Mouse (Mus musculus) macrophage (primary cell): ENCODE measurements around the gene Per1. TPM values are rescaled to one million over a fixed set of nuclear protein-coding genes. Genes with fewer than 3 reads are reported as not detected.

Experiments used
- H3K27ac ChIP-seq: fragments of 350-480 bp; formaldehyde crosslinking; 2 replicates; pipeline ENCODE4 v1.9.0; 2021
- H3K36me3 ChIP-seq: fragments of 350-480 bp; formaldehyde crosslinking; 2 replicates; pipeline ENCODE4 v1.9.0; 2021; ENCODE audit errors: inconsistent target
- H3K4me3 ChIP-seq: fragments of 350-480 bp; formaldehyde crosslinking; 2 replicates; pipeline ENCODE4 v1.9.0; 2021; ENCODE audit errors: inconsistent target
- H3K79me2 ChIP-seq: fragments of 350-480 bp; formaldehyde crosslinking; 2 replicates; pipeline ENCODE4 v1.9.0; 2021; ENCODE audit errors: inconsistent target
- WGBS: methylation state at CpG from one replicate; pipeline ENCODE4 v1.1.7; 2026; ENCODE audit warnings: inconsistent platforms; ENCODE audit not compliant: missing documents; 5-methylcytosine and 5-hydroxymethylcytosine counted together
- polyA plus RNA-seq: library from polyadenylated mRNA; stranded (reverse); fragments of 250-400 nt; gene quantifications from 3 replicates; pipeline ENCODE4 v1.2.4, GENCODE M21; 2018; ENCODE audit warnings: inconsistent platforms

The Per1 gene
- polyA plus RNA-seq, 1 experiment from 2014 or later: 17.5 TPM

- H3K36me3 ChIP-seq: peaks cover 85% of the 10 kb centered on the region
- H3K79me2 ChIP-seq: peaks cover 11% of the 10 kb centered on the region
- no peak overlapping the region for H3K4me3 ChIP-seq
- H3K27ac ChIP-seq: no peak overlapping the region
- WGBS: 95% methylated on average over 4 of the region's 6 CpGs
Observed at GRCm38 (mm10) chr11:69105227-69105626, 10.2 kb downstream of the Per1 start.

- Histone ChIP-seq H3K36me3 (peaks cover 85% of the 10 kb centered on the region), H3K27ac (no peak overlapping the region), H3K79me2 (peaks cover 5% of the 10 kb centered on the region), H3K4me3 (no peak overlapping the region)
- WGBS: 95% methylated on average over 2 of the region's 2 CpGs
Observed at GRCm38 (mm10) chr11:69105796-69106195, 10.8 kb downstream of the Per1 start.

- Histone ChIP-seq H3K36me3 (peaks cover 80% of the 10 kb centered on the region), H3K79me2 (no peaks in the 10 kb centered on the region; the same call in 1 of the 2 replicates), H3K27ac (no peak overlapping the region), H3K4me3 (no peak overlapping the region)
- 96% methylated on average over 11 of the region's 11 CpGs for WGBS
Observed at GRCm38 (mm10) chr11:69106299-69106698, 11.3 kb downstream of the Per1 start.

- peaks cover 77% of the 10 kb centered on the region for H3K36me3 ChIP-seq
- 94% methylated on average over 10 of the region's 11 CpGs for WGBS
Observed at GRCm38 (mm10) chr11:69106842-69107241, 11.8 kb downstream of the Per1 start.

GRCm38 (mm10) chr11:69107676-69108075, 12.7 kb downstream of the Per1 start:
- Histone ChIP-seq H3K4me3 (no peak overlapping the region), H3K36me3 (peaks cover 69% of the 10 kb centered on the region), H3K27ac (no peak overlapping the region), H3K79me2 (no peaks in the 10 kb centered on the region; the same call in 1 of the 2 replicates)
- 96% methylated on average over 11 of the region's 11 CpGs for WGBS

More at GRCm38 (mm10) chr11:69106842-69107241, 11.8 kb downstream of the Per1 start:
- no peak overlapping the region for H3K27ac ChIP-seq
- no peaks in the 10 kb centered on the region; the same call in 1 of the 2 replicates for H3K79me2 ChIP-seq
- H3K4me3 ChIP-seq: no peak overlapping the region

GRCm38 (mm10) chr11:69108223-69108622, 13.2 kb downstream of the Per1 start:
- no peak overlapping the region for H3K27ac ChIP-seq
- WGBS: 97% methylated on average over 9 of the region's 9 CpGs
- H3K36me3 ChIP-seq: peaks cover 63% of the 10 kb centered on the region
- H3K4me3 ChIP-seq: no peak overlapping the region
- H3K79me2 ChIP-seq: no peaks in the 10 kb centered on the region; the same call in 1 of the 2 replicates

- Histone ChIP-seq H3K4me3 (no peak overlapping the region), H3K36me3 (peaks cover 53% of the 10 kb centered on the region), H3K27ac (no peak overlapping the region), H3K79me2 (no peaks in the 10 kb centered on the region)
- WGBS: 95% methylated on average over 13 of the region's 13 CpGs
Observed at GRCm38 (mm10) chr11:69109032-69109900, 14.2 kb downstream of the Per1 start.

- 4% methylated on average over 30 of the region's 30 CpGs for WGBS
- Histone ChIP-seq H3K27ac (no peak overlapping the region), H3K36me3 (peaks cover 41% of the 10 kb centered on the region), H3K4me3 (peak overlapping the region; percentile 22), H3K79me2 (no peaks in the 10 kb centered on the region)
Observed at GRCm38 (mm10) chr11:69110319-69111046, 15.5 kb downstream of the Per1 start.

- Histone ChIP-seq H3K4me3 (peak overlapping the region; percentile 22), H3K79me2 (no peaks in the 10 kb centered on the region), H3K27ac (no peak overlapping the region), H3K36me3 (peaks cover 33% of the 10 kb centered on the region; the same call in 1 of the 2 replicates)
- WGBS: 21% methylated on average over 21 of the region's 21 CpGs
Observed at GRCm38 (mm10) chr11:69111051-69111810, 16.2 kb downstream of the Per1 start.

- no peak overlapping the region for H3K27ac ChIP-seq
- WGBS: 85% methylated on average over 4 of the region's 4 CpGs
- peaks cover 28% of the 10 kb centered on the region; the same call in 1 of the 2 replicates for H3K36me3 ChIP-seq
- H3K79me2 ChIP-seq: no peaks in the 10 kb centered on the region
- no peak overlapping the region for H3K4me3 ChIP-seq
Observed at GRCm38 (mm10) chr11:69111865-69112264, 16.8 kb downstream of the Per1 start.

- Histone ChIP-seq H3K36me3 (peaks cover 7% of the 10 kb centered on the region; the same call in 1 of the 2 replicates), H3K79me2 (no peaks in the 10 kb centered on the region), H3K27ac (no peak overlapping the region), H3K4me3 (no peak overlapping the region)
- WGBS: 84% methylated on average over 3 of the region's 3 CpGs
Observed at GRCm38 (mm10) chr11:69114018-69114417, 19.0 kb downstream of the Per1 start.

GRCm38 (mm10) chr11:69114621-69115020, 19.6 kb downstream of the Per1 start:
- H3K79me2 ChIP-seq: no peaks in the 10 kb centered on the region
- H3K36me3 ChIP-seq: peaks cover under 1% of the 10 kb centered on the region; the same call in 1 of the 2 replicates
- no peak overlapping the region for H3K27ac ChIP-seq
- no peak overlapping the region for H3K4me3 ChIP-seq
- WGBS: 90% methylated on average over 3 of the region's 3 CpGs

- Histone ChIP-seq H3K36me3 (no peaks in the 10 kb centered on the region), H3K27ac (no peak overlapping the region), H3K4me3 (no peak overlapping the region)
Observed at GRCm38 (mm10) chr11:69116843-69117242, 21.8 kb downstream of the Per1 start.

More at GRCm38 (mm10) chr11:69116843-69117242, 21.8 kb downstream of the Per1 start:
- no peaks in the 10 kb centered on the region for H3K79me2 ChIP-seq
- 71% methylated on average over 5 of the region's 5 CpGs for WGBS
